Mouse (Mus musculus) liver, embryonic 13.5 days (tissue): ENCODE data around the gene Kcnj10. TPM values are rescaled to one million over a fixed set of nuclear protein-coding genes. Genes with fewer than 3 reads are reported as not detected.

Experiments used
- ATAC-seq: fragments of 200-750 bp; cut with Nextera tagmentation; 2 replicates; pipeline ENCODE4 v1.8.0; 2017; ENCODE audit warnings: low read depth, mild to moderate bottlenecking, moderate number of reproducible peaks, moderate library complexity
- DNase-seq: peaks from one replicate; pipeline ENCODE4 v3.0.0; 2022
- H3K27ac ChIP-seq: fragments of 300-500 bp; sonication (generic); 2 replicates; pipeline ENCODE4 v1.5.1; 2015; ENCODE audit warnings: moderate library complexity, mild to moderate bottlenecking, inconsistent platforms
- H3K27me3 ChIP-seq: fragments of 300-500 bp; sonication (generic); 2 replicates; pipeline ENCODE4 v1.6.1; 2015; ENCODE audit warnings: mild to moderate bottlenecking, inconsistent platforms
- H3K36me3 ChIP-seq: fragments of 300-500 bp; sonication (generic); 2 replicates; pipeline ENCODE4 v1.6.1; 2015; ENCODE audit warnings: mild to moderate bottlenecking, inconsistent platforms
- H3K4me1 ChIP-seq: fragments of 300-500 bp; sonication (generic); replicated peaks from 2 replicates; pipeline ENCODE4 v1.6.1; 2015; ENCODE audit warnings: inconsistent platforms
- H3K4me2 ChIP-seq: fragments of 300-500 bp; sonication (generic); 2 replicates; pipeline ENCODE4 v1.6.1; 2015; ENCODE audit warnings: inconsistent platforms, mild to moderate bottlenecking, moderate library complexity
- H3K4me3 ChIP-seq: fragments of 300-500 bp; sonication (generic); replicated peaks from 2 replicates; pipeline ENCODE4 v1.5.1; 2015; ENCODE audit warnings: mild to moderate bottlenecking, inconsistent platforms
- H3K9ac ChIP-seq: fragments of 300-500 bp; sonication (generic); 2 replicates; pipeline ENCODE4 v1.6.1; 2015; ENCODE audit warnings: mild to moderate bottlenecking, inconsistent platforms
- H3K9me3 ChIP-seq: fragments of 300-500 bp; sonication (generic); replicated peaks from 2 replicates; pipeline ENCODE4 v1.6.1; 2016; ENCODE audit warnings: inconsistent platforms
- WGBS: fragments of 180-500 bp; shearing (Covaris S2); methylation state at CpG from one replicate; pipeline ENCODE4 v1.1.7; 2015; ENCODE audit not compliant: insufficient replicate concordance; 5-methylcytosine and 5-hydroxymethylcytosine counted together
- polyA plus RNA-seq: library from polyadenylated mRNA; unstranded; fragments of >200 nt; fragmentation: Nextera tagmentation; extraction: Ambion mirVana; gene quantifications from 2 replicates; pipeline ENCODE4 v1.2.1, GENCODE M21; 2015

The Kcnj10 gene
- polyA plus RNA-seq, 1 experiment from 2014 or later: 0.03 TPM

DNA sequence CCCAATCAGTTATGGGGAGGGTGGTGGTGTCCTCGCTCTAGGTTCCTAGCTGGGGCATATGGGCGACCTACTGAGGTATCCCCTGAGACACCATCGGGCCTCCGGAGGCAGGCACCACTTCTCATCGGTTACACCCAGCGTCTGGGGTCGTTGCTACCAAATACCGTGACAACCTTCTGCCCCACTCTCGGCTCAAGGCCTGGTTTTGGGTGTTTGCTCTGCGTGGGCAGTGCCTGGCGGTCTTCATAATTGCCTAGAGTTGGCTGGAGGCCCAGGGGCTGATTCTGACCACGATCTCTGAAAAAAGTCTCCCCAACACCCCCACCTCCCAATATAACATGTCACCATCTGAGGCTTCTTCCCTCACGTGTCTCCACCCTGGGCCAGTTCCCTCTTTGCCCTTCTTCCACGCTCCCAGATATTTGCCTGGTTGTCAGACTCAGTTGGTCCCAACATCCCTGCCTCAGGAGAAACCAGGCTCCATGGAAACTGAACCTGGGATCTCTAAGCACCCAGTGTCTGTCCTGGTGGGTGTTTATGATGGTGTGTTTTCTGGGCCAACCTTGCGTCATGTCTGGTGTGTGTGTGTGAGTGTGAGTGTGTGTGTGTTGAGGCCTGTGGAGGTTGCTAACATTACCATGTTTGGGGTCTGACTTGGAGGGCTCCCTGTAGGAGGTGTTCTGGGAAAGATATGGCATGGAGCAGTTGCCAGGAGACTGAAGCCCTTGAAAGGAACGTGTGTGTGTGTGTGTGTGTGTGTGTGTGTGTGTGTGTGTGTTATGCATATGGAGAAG lies 28.0 kb upstream of the Kcnj10 start:
- Histone ChIP-seq H3K9me3 (no peaks in the 10 kb centered on the region), H3K4me2 (peak overlapping the region; percentile 96), H3K4me3 (peak overlapping the region; percentile 75), H3K9ac (peak overlapping the region; percentile 80), H3K4me1 (peaks cover 43% of the 10 kb centered on the region), H3K27ac (0 out of 2 replicates have a peak overlapping the region, but pooled peaks have one; percentile 6), H3K27me3 (no peaks in the 10 kb centered on the region), H3K36me3 (peaks cover 9% of the 10 kb centered on the region)
- WGBS: 11% methylated on average over 16 of the region's 16 CpGs
- DNase-seq (no peak), ATAC-seq (peak; percentile 49)

DNA sequence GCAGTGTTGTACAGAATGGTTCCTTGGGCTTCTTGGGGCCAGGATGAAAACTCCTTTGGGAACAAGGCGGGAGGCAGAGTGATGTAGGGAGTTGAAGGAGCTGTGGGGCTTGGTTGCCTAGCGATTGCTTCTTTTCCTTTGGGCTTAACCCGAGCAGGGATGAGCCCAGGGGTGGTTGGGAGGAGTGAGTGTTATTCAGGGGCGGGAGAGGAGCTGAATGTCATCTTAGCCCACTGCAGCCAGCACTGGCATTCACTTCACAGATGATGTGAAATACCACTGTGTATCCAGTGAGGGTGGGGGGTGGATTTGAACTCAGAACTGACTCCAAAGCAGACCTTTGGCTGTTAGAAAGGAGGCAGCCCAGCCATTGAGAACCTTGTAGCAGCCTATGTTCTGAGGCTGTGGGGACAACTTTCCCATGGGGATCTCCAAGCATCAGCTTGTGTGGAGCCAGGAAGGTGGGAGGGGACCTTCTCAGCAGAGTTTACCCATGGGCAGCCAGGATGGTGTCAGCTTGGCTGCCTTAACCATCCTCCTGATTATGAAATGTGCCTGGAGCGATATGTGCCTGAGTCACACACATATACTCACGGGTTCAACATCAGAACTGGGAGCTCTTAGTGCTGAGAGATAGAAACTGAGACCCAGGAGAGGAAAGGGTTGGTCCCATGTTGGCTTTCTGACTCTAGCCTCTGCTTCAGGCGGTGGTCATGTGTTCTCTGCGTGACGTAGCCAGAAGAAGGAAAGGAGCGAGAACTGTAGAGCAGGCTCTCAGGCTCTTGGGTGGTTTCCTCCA lies 27.2 kb upstream of the Kcnj10 start:
- no peak overlapping the region for H3K9ac ChIP-seq
- DNase-seq (no peak), ATAC-seq (no peak)
- H3K4me1 ChIP-seq: peaks cover 38% of the 10 kb centered on the region
- peak overlapping the region; percentile 75; the same call in 1 of the 2 replicates for H3K4me3 ChIP-seq
- no peaks in the 10 kb centered on the region for H3K27me3 ChIP-seq
- WGBS: 76% methylated on average over 10 of the region's 10 CpGs
- H3K36me3 ChIP-seq: peaks cover 17% of the 10 kb centered on the region
- no peaks in the 10 kb centered on the region for H3K9me3 ChIP-seq
- H3K4me2 ChIP-seq: peak overlapping the region; percentile 96
- H3K27ac ChIP-seq: no peak overlapping the region

DNA sequence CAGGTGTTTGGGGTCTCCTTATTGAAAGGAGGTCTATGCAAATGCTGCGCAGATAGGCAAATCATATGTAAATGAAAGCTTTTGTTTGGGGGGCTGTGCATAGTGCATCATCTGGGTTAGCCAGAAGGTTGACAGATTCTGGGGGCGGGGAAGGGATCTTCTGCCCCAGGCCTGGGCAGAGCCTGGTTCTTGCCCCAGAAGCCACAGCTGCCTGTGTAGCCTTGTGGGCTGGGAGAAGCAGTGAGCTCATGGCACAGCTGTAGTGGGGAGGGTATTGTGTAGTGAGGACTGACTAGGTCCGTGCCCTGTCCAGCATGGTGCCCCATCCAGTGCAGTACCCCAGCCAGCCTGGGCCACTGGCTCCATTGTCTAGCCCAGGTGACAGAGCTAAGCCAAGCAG lies 26.1 kb upstream of the Kcnj10 start:
- 76% methylated on average over 3 of the region's 3 CpGs for WGBS

DNA sequence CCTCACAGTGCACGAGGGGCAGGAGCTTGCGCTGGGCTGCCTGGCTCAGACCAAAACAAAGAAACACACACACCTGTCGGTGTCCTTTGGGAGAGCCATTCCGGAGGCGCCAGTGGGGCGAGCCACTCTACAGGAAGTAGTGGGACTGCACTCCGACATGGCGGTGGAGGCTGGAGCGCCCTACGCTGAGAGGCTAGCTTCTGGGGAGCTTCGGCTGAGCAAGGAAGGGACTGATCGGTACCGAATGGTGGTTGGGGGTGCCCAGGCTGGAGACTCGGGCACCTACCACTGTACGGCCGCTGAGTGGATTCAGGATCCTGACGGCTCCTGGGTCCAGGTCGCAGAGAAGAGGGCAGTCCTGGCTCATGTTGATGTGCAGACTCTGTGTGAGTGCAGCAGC lies 23.6 kb upstream of the Kcnj10 start:
- H3K9me3 ChIP-seq: no peaks in the 10 kb centered on the region
- H3K4me3 ChIP-seq: no peak overlapping the region
- peaks cover 12% of the 10 kb centered on the region for H3K4me1 ChIP-seq
- no peak for DNase-seq
- H3K9ac ChIP-seq: no peak overlapping the region
- ATAC-seq: no peak
- peaks cover 25% of the 10 kb centered on the region for H3K36me3 ChIP-seq
- 75% methylated on average over 18 of the region's 18 CpGs for WGBS
- no peak overlapping the region for H3K4me2 ChIP-seq
- no peaks in the 10 kb centered on the region for H3K27me3 ChIP-seq
- no peak overlapping the region for H3K27ac ChIP-seq

More for the DNA sequence above, 26.1 kb upstream of the Kcnj10 start:
- H3K4me3 ChIP-seq: no peak overlapping the region
- no peak for DNase-seq
- no peak overlapping the region for H3K4me2 ChIP-seq
- H3K4me1 ChIP-seq: peaks cover 31% of the 10 kb centered on the region
- no peak overlapping the region for H3K9ac ChIP-seq
- H3K36me3 ChIP-seq: peaks cover 23% of the 10 kb centered on the region
- no peaks in the 10 kb centered on the region for H3K27me3 ChIP-seq
- H3K9me3 ChIP-seq: no peaks in the 10 kb centered on the region
- H3K27ac ChIP-seq: no peak overlapping the region
- ATAC-seq: no peak

DNA sequence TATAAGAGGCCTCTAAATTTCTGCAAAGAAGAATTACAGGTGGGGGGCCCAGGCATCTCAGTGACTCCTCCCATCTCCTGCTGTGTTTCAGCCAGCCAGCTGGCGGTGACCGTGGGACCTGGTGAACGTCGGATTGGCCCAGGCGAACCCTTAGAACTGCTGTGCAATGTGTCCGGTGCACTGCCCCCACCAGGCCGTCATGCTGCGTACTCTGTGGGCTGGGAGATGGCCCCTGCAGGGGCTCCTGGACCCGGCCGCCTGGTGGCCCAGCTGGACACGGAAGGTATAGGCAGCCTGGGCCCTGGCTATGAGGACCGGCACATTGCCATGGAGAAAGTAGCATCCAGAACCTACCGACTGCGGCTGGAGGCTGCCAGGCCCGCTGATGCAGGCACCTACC lies 23.1 kb upstream of the Kcnj10 start:
- ATAC-seq (no peak), DNase-seq (no peak)
- H3K4me3 ChIP-seq: no peak overlapping the region
- H3K4me1 ChIP-seq: peaks cover 7% of the 10 kb centered on the region
- H3K27ac ChIP-seq: no peak overlapping the region
- no peaks in the 10 kb centered on the region for H3K9me3 ChIP-seq
- no peak overlapping the region for H3K9ac ChIP-seq
- H3K27me3 ChIP-seq: no peaks in the 10 kb centered on the region; the same call in 1 of the 2 replicates
- H3K4me2 ChIP-seq: no peak overlapping the region
- H3K36me3 ChIP-seq: peaks cover 25% of the 10 kb centered on the region
- 80% methylated on average over 15 of the region's 15 CpGs for whole genome bisulfite sequencing

DNA sequence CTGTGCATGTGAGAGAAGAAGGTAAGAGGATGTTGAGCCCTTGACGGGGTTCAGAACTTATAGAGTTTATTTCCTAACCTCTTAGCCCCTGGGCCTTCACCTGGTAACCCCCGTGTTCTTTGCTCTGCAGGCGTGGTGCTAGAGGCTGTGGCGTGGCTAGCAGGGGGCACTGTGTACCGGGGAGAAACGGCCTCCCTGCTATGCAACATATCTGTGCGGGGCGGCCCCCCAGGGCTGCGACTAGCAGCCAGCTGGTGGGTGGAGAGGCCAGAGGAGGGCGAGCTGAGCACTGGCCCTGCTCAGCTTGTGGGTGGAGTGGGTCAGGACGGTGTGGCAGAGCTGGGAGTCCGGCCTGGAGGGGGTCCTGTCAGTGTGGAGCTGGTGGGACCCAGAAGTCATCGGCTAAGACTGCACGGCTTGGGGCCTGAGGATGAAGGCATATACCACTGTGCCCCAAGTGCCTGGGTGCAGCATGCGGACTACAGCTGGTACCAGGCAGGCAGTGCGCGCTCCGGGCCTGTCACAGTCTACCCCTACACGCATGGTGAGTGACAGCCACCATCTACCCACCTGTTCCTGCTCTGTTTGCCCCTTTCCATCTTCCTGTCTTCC lies 22.5 kb upstream of the Kcnj10 start:
- H3K27ac ChIP-seq: no peak overlapping the region
- H3K4me3 ChIP-seq: no peak overlapping the region
- WGBS: 80% methylated on average over 19 of the region's 19 CpGs
- no peak overlapping the region for H3K9ac ChIP-seq
- no peaks in the 10 kb centered on the region; the same call in 1 of the 2 replicates for H3K27me3 ChIP-seq
- peaks cover under 1% of the 10 kb centered on the region for H3K4me1 ChIP-seq
- ATAC-seq: no peak
- H3K4me2 ChIP-seq: no peak overlapping the region
- DNase-seq: no peak
- peaks cover 25% of the 10 kb centered on the region for H3K36me3 ChIP-seq
- no peaks in the 10 kb centered on the region for H3K9me3 ChIP-seq

DNA sequence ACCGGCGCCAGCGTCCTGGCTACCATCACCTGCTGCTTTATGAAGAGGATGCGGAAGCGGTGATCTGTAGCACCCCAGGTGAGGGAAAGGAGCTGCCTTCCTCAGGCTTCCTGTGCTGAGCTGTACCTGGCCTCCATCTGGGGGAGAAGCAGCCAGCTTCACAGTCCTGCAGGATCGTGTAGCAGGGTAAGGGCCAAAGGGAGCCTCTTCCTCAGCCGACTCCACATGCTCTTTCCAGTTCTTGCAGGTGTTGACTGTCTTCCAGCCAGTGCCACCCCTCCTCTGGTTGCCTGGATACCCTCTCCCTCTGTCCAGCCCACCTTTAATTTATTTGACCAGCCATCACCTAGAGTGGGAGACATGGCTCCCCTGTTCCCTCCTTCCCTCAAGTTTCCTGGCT lies 21.7 kb upstream of the Kcnj10 start:
- WGBS: 83% methylated on average over 7 of the region's 7 CpGs
- Histone ChIP-seq H3K27ac (no peak overlapping the region), H3K4me2 (no peak overlapping the region), H3K4me1 (no peaks in the 10 kb centered on the region; the same call in 1 of the 2 replicates), H3K27me3 (no peaks in the 10 kb centered on the region; the same call in 1 of the 2 replicates), H3K4me3 (no peak overlapping the region), H3K9me3 (no peaks in the 10 kb centered on the region), H3K36me3 (peaks cover 25% of the 10 kb centered on the region), H3K9ac (no peak overlapping the region)
- DNase-seq (no peak), ATAC-seq (no peak)

DNA sequence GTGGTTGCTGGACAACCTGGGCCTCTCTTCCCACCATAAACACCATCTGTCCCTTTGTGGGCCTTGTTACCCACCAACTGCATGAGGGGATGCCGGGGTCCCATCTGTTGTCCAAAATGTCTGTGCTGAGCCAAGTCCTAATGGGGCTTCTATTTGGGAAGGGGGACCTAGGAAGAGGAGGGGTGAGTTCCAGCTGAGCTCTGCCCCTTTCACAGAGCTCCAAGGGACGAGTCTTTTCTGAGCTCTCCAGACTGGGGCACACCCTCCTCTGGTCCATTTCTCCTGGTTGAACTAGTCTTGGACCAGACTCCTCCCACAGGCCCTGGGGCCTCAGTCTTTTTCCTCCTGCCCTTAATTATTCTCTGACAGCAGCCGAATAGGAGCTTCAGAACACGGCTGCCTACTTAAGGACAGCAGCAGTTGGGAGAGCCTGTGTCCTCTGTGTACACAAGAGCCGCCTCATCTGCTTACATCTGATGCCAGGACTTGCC lies 21.0 kb upstream of the Kcnj10 start:
- H3K4me1 ChIP-seq: no peaks in the 10 kb centered on the region
- DNase-seq: no peak
- H3K9me3 ChIP-seq: no peaks in the 10 kb centered on the region
- no peak overlapping the region for H3K27ac ChIP-seq
- no peak overlapping the region for H3K4me2 ChIP-seq
- WGBS: 56% methylated on average over 5 of the region's 5 CpGs
- ATAC-seq: no peak
- H3K36me3 ChIP-seq: peaks cover 25% of the 10 kb centered on the region
- no peak overlapping the region for H3K4me3 ChIP-seq
- peaks cover 2% of the 10 kb centered on the region for H3K27me3 ChIP-seq
- H3K9ac ChIP-seq: no peak overlapping the region

DNA sequence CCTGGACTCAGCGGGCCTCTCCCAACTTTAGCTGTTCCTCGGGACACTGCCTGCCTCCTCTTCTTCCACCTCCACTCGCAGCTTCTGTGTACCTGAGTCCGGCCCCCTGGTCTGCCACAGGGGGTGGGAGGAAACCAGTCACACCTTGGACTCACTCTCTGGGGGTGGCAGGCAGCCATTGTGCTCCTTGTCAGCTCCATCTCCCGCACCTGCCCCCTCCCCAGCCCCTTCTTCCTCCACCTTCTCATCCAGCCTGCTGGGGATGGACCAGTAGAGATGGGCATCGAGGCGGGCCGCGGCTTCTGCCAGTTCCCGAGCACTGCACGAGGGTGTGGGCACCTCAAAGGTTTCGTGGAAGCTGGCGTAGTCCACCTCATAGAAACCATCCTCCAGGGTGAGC lies 18.3 kb upstream of the Kcnj10 start:
- H3K36me3 ChIP-seq: peaks cover 18% of the 10 kb centered on the region
- H3K4me3 ChIP-seq: no peak overlapping the region
- no peak overlapping the region for H3K9ac ChIP-seq
- no peaks in the 10 kb centered on the region for H3K9me3 ChIP-seq
- no peak overlapping the region for H3K27ac ChIP-seq
- peaks cover 30% of the 10 kb centered on the region for H3K27me3 ChIP-seq
- 54% methylated on average over 13 of the region's 13 CpGs for WGBS
- DNase-seq (no peak), ATAC-seq (no peak)
- H3K4me2 ChIP-seq: no peak overlapping the region
- peaks cover 5% of the 10 kb centered on the region; the same call in 1 of the 2 replicates for H3K4me1 ChIP-seq

DNA sequence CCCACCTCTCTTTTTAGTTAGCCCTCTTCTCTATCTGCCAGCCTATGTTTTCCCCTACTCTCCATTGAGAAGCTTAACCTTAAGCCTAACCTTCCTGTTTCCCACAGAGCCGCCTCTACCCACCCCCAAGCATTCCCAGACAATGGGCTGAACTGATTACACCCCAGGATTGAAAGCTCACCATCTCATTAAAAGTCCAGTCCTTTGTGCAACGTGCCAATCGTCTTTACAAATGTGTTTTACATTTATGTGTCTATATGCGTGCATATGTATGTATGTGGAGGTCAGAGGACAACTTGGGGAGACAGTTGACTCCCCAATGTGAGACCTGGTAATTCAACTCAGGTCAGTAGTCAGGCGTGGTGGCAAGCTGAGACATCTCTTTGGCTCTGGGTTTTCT lies 17.7 kb upstream of the Kcnj10 start:
- peaks cover 5% of the 10 kb centered on the region; the same call in 1 of the 2 replicates for H3K4me1 ChIP-seq
- no peaks in the 10 kb centered on the region for H3K9me3 ChIP-seq
- no peak for DNase-seq
- peaks cover 35% of the 10 kb centered on the region for H3K27me3 ChIP-seq
- peaks cover 12% of the 10 kb centered on the region for H3K36me3 ChIP-seq
- no peak overlapping the region for H3K4me3 ChIP-seq
- H3K9ac ChIP-seq: no peak overlapping the region
- 45% methylated on average over 5 of the region's 5 CpGs for WGBS
- H3K4me2 ChIP-seq: no peak overlapping the region
- ATAC-seq: no peak
- H3K27ac ChIP-seq: no peak overlapping the region

DNA sequence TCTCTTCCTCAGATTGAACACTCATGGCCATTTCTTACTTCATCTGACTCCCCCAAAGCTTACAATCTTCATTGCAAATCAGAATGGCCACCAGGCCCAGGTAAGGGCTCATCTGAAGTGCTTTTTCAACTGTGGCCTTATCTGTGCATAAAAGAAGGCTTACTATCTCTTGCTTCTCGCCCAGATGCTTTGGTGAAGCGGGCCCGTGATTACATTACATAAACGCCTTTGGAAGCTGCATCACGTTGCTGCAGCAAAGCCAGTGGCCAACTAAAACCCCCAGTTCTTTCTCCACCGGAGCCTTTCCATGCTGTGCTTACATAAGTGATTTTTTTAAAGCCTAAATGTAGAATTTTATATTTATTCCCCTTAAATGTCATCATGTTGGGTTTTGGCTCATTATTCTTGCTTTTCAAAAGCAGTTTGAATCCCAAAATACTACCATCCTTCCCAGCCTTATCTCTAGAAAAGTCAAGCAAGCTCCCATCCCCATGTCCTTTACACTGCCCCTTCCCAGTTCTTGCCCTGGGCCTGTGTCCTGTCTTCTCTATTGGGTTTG lies 17.1 kb upstream of the Kcnj10 start:
- WGBS: 20% methylated on average over 6 of the region's 6 CpGs
- Histone ChIP-seq H3K27ac (no peak overlapping the region), H3K4me1 (peaks cover 5% of the 10 kb centered on the region; the same call in 1 of the 2 replicates), H3K9ac (no peak overlapping the region), H3K27me3 (peaks cover 41% of the 10 kb centered on the region), H3K4me2 (no peak overlapping the region), H3K4me3 (no peak overlapping the region), H3K36me3 (peaks cover 8% of the 10 kb centered on the region; the same call in 1 of the 2 replicates), H3K9me3 (no peaks in the 10 kb centered on the region)
- DNase-seq (no peak), ATAC-seq (no peak)
